Mouse (Mus musculus) thymus, adult 2 months (tissue): ENCODE measurements around the gene Fam207a.

Source experiments
- CTCF ChIP-seq: fragments of 200-500 bp; IDR thresholded peaks from 2 replicates; pipeline ENCODE4 v1.5.1; 2012; ENCODE audit warnings: mild to moderate bottlenecking, control low read depth, low read length, moderate library complexity, borderline replicate concordance; ENCODE audit not compliant: control insufficient read depth, poor library complexity, insufficient read depth; ENCODE audit errors: extremely low read depth
- POLR2A ChIP-seq: fragments of 200-500 bp; IDR thresholded peaks from 2 replicates; pipeline ENCODE4 v1.6.1; 2012; ENCODE audit warnings: mild to moderate bottlenecking, low read length, control low read depth, moderate library complexity; ENCODE audit not compliant: control insufficient read depth, poor library complexity, insufficient read depth; ENCODE audit errors: extremely low read depth

- no peak for TF ChIP-seq POLR2A
- TF ChIP-seq CTCF: no peak
These were observed 60.8 kb downstream of the Fam207a start for GRCm38 (mm10) chr10:77454795-77455194.
